Mouse (Mus musculus) urinary bladder, adult 2 months (tissue): ENCODE results near the gene Klhl9. TPM values are rescaled to one million over a fixed set of nuclear protein-coding genes. Genes with fewer than 3 reads are reported as not detected.
A peak's percentile ranks its signal among the peaks of the same experiment; 100 is the strongest.

ENCODE experiments used
- DNase-seq: peaks from one replicate; pipeline ENCODE4 v3.0.0; 2022; ENCODE audit warnings: low spot score
- polyA plus RNA-seq: library from polyadenylated mRNA; depleted of rRNA; stranded (reverse); fragments of >200 nt; gene quantifications from 2 replicates; pipeline ENCODE4 v1.2.3, GENCODE M21; 2012; rRNA removed

Klhl9 gene
- polyA plus RNA-seq, 1 experiment, result 40.0 TPM

DNA sequence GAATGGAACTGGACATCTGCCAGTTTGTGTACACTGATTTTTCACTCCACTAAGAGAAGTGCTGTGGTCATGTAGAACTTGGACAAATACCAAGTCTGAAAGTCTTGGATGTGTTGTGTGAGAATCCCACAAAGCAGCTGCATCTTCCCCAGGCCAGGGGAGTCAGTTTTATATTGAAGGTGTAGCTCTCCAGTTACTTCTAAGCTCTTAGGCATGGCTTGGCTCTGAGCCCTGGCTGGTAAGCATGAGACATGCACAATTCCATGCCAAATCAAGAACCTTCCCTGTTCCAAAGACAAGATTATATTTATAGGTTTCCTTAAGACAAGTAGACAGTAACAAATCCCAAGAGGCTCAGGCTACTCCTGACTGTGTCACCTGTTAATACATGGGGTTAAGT is 7.2 kb downstream of the Klhl9 start:
- DNase-seq, result no peak

DNA sequence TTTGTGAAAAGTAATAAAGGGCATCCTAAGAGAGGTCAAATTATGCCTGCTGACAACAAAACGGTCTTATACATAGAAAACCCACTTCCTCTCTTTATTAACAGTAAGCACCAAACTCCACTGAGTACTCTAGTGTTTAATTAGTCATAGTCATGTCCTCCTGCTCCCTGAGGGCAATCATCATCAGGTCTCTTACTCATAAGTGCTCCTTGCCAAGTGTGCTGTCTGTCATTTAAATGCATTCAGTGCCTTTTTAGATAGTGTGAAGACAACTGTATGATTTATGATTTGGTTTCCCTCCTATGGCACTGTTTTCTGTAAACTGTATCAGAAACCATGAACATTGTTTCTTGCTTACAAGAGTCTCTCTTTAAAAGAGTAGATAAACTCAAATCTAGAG is 8.0 kb downstream of the Klhl9 start:
- DNase-seq, result no peak

DNA sequence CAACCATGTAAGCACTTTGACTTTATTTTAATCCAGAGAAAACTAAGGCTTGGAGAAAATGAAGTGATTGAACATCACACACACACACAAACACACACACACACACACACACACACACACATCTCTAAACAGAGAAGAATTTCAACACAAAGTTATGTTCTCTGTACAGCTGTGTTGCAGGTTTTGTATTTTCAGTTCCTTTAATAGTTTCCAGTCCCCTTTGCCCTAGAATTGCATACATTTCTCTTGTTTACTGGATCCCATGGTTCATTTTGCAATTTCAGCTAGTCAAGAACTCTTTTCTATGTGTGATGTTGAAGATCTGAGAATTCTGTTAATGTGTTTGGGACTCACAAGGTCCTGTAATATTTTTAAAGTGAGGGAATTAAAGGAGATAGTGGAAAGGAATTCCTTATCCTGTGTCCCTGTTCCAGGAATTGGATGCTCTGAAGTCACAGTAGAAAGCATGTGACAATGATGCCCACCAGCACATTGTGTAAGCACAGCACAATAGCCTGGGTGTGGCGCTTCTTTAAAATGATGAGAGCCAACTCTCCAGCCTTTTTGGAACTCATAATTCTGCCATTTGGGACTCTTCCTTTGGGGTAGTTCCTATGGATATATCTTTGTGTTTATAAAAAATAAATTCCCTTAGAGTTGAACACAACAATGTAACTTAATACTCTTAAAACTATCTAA is 15.0 kb downstream of the Klhl9 start:
- no peak for DNase-seq

DNA sequence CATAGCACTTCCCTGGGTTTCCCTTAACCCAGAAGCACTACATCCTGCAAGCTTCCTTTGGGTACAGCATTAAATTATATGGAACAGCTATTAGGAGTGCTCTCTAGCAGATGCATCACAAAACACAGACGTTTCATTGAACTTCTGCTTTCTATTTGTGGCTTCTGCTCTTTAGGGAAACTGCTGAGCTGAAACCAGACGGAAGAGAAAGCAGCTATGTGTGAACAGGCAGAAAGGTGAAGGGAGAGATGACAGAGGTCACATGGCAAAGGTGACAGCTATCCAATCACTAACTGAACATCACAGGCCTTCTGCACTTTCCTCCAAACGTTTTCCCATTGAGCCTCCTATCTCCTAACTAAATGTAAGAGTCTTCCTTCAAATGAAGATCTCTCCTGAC is 16.3 kb downstream of the Klhl9 start:
- DNase-seq, result no peak

DNA sequence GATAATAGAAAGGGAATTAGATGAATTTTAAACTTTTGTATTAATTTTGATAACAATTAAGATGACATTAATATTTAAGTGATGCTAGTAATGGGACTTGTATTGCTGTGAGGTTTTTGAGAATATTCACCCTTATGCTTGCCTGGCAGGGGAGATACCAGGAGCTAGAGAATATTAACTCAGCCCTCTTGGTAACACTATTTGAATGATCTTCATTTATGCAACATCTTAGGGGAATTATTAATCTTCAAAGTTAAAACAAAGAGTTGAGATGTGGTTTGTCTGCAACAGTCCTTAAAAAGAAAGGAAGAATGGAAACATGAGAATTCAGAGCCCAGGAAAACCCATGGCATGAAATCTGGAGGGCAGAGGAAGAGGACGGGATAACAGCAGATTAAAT is 23.0 kb downstream of the Klhl9 start:
- DNase-seq, result no peak

DNA sequence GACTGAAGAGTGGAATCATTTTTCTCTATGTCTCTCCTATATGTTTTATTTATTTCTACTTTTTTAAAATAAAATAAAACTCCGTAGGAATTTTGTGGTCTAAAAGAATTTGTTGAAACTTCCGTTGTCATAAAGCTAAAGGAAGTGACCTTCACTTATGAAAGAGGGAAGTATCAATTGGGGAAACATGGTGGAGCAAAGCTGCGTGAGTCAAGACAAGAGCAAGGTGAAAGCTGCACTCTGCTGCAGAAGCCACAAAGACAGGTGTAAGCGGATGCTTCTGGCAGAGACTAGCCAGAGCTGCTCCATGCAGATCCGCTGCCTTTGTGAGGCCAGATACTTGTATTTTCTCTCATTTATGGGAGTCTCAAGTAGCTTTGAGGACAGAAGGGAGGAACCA is 23.5 kb downstream of the Klhl9 start:
- no peak for DNase-seq

DNA sequence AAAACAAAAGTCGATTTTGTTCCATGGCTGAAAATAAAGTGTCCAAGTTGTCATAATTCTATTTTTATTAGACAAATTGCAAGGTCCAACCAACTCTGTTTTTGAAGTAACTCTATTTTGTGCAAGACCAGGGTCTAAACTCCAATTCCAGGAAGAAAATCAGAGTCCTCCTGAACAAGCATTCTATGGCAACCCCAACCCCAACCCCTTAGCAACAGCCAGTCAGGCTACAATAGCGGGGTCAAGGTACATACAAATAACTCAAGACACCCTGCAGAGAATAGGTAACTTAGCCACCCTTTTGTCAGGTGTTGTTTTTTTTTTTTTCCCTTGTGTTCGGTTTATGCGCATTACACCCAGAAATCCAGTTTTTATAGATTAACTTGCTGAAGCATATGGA is 24.5 kb downstream of the Klhl9 start:
- DNase-seq, result no peak

DNA sequence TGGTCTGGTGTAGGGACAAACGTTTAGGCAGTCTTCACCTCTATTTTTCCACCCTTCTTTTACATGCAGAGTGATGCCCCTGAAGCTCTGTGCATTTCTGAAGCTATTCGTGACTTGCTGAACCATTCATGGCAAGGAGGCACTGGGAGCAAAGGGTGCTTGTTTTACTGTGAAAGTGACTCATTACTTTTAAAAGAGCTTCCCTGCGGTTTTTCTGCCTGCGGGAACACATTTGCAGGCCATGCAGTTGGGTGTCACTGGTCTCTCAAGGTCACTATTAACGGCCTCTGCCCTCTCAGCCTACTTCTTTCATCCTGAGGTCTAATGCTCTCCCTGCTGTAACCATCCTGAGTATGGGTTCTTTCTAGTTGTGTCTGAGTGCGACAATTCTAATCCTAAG is 25.2 kb downstream of the Klhl9 start:
- DNase-seq, result no peak

DNA sequence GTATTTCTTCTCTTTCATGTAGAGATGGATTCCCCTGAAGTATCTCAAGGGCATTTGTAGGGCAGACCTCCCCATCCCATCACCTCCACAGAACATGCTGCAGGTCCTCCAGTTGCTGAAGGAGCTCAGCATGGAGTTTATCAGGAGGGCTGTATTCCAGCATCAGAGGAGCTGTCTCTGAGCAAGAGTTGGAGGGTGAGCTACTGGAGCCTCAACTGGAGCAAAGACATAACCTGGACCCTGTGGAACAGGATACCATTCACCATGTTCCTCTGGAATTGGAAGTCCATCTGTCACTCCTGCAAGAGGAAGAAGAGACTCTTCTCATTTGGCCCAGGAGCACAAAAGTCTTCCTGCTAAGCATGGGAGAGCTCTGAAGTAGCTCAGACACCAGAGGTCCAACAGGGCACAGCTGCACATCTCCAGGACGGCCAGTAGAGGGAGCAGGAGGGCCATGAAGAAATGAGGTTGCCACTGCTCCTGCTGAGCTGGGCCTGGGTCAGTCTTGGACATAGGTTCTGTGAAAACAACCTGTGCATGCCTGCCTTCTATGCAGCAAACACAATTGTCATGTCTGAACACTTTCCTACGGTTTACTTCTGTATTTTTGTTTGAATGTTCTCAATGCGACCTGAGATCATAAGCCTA is 25.9 kb downstream of the Klhl9 start:
- peak; percentile 48 for DNase-seq

DNA sequence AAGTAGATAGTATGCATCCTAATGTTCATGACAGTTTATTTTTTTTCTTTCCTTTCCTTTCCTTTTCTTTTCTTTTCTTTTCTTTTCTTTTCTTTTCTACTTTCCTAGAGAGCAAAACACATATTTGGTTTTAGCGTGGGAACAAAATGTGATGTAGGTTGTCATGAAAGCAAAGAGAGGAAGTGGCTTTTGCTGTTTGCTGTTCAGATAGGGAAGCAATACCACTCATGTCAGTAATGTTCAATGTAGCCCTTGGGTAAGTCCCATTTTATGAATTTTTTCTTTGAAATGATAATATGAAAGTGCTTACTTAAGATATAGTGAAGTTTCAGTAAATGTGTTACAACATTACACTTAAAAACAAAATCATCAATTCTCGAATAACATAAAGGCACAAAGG is 28.9 kb downstream of the Klhl9 start:
- DNase-seq, result no peak

DNA sequence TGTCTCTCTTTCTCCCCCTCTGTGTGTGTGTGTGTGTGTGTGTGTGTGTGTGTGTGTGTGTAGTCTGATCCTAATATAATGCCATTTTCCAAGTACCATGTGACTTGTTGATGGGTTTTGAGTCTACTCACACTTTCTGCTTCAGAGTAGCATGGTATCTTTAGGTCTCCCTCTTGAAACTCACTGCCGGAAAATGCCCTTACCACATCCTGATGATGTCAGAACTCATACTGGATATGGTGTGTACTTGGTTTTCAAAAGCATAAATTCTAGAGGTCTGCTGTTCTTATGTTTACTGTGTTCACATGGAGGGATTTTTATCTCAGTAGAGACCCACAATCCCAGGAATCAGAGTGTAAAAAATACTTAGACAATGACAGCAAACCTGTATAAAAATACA is 29.7 kb downstream of the Klhl9 start:
- no peak for DNase-seq

DNA sequence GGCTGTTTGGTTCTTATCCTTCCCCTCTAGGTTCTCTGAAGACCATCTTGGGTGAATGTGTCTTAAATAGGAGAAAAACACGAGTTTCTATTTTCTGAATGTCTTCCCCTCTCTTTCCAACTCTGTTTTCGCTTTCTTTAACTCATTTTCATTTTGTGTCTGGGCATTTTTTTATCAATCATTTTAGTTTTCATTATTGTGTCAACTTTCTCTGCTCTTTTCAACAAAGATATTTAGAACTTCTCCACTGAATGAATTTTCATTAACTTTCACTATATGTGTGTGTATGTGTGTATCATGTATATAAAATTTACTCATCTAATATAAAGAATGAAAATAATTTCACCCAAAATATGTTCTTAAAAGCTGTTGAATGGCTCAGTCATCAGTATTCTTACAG is 31.0 kb downstream of the Klhl9 start, which contains the start of gene Ifnab:
Gene Ifnab, minus strand, starts transcription at position 101 of the 400 bp plus-strand sequence.
- DNase-seq, result no peak

DNA sequence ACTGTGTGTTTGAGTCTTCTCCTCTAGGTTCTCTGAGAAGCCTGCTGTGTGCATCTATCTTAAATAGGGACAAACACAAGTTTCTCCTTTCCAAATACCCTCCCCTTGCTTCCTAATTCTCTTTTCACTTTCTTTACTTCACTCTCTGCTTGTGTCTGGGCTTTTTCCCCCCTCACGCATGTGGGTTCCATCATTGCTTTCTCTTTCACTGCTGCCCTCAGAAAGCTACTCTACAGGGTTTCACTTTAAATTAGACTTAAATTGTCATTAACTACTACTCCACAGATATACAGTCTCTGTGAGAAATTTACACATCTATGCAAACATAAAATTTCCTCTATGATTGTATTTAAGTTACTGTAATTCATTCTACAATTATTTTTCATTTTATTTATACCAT is 38.5 kb downstream of the Klhl9 start, which contains the start of gene Ifna2:
Gene Ifna2, minus strand, starts transcription at position 101 of the 400 bp plus-strand sequence.
- no peak for DNase-seq

DNA sequence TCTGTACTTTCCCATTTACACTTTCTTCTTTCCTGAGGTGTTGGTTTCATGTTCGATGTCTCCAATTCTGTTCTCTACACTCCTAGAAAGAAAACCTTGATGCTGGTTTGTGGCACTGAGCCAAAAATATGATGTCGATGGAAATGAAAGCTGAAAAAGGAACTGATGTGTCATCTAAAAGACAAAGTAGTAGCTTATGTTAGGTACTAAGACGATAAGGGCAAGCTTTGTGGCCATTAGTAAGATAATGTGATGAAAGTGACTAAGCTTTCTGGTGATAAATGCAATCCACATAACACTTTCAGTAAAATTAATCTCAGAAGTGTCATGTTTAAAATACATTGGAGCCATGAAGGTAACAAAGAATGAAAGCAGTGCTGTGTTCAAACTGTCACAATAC is 40.9 kb downstream of the Klhl9 start:
- DNase-seq, result no peak

DNA sequence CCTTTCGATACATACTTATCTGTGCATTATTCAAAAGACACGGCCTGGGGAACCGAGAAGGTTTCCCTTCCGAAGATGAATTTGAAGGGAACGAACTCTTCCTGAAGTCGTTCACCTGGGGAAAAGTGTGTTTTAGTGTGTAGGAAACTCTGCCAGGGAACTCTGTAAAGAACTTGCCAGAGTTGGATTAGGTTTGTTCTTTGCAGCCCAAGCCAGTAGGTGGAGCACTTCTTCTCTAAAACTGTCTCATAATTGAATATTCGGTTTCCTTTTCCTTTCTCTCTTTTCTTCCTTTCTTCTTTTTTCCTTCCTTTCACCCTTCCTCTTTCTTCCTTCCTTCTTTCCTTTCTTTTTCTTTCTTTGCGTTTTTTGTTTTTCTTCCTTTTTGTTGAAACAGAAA is 41.9 kb downstream of the Klhl9 start:
- DNase-seq, result no peak

DNA sequence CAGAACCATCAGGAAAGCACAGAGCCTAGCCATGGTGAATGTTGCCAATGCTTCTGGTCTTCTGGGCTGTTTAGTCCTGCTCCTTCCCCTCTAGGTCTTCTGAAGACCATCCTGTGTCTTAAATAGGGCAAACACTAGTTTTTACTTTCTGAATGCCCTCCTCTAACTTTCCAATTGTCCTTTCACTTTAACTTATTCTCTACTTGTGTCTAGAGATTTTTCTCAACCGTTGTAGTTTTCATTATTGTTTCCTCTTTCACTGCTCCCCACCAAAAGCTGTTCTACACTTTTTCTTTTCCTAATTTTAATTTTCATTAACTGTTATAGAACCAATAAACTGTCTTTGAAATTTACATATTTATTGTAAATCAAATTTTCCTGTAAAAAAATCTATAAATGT is 45.4 kb downstream of the Klhl9 start, which contains the start of gene Ifna16:
Gene Ifna16, minus strand, starts transcription at position 101 of the 400 bp plus-strand sequence.
- no peak for DNase-seq

Other genes starting within 250 kb of the Klhl9 start
- gene Ifnb1, start 199.7 kb downstream of the Klhl9 start, polyA plus RNA-seq, result not detected in 2 replicates
- gene Ifna15, start 164.2 kb downstream of the Klhl9 start, polyA plus RNA-seq, result not detected in 2 replicates
- gene Ifna14, start 150.7 kb downstream of the Klhl9 start, polyA plus RNA-seq, result not detected in 2 replicates
- gene Ifna9, start 130.1 kb downstream of the Klhl9 start, polyA plus RNA-seq, result not detected in 2 replicates
- gene Ifna12, start 119.1 kb downstream of the Klhl9 start, polyA plus RNA-seq, result not detected in 2 replicates
- not detected in 2 replicates for gene C87499, start 88.1 kb downstream of the Klhl9 start, polyA plus RNA-seq
- gene Ifna13, start 78.0 kb downstream of the Klhl9 start, polyA plus RNA-seq, result not detected in 2 replicates
- not detected in 2 replicates for gene Ifna16, start 45.5 kb downstream of the Klhl9 start, polyA plus RNA-seq
- gene Ifna2, start 38.6 kb downstream of the Klhl9 start, polyA plus RNA-seq, result not detected in 2 replicates
- gene Ifnab, start 31.1 kb downstream of the Klhl9 start, polyA plus RNA-seq, result not detected in 2 replicates
- 0.25 and 0.66 TPM in 2 replicates for gene Gm26566, start 660 bp downstream of the Klhl9 start, polyA plus RNA-seq
- not detected in 2 replicates for gene Gm13271, start 32.4 kb upstream of the Klhl9 start, polyA plus RNA-seq
- gene Gm13283, start 37.7 kb upstream of the Klhl9 start, polyA plus RNA-seq, result 0.04 and 0.10 TPM in 2 replicates
- 0.07 TPM in 1 of 2 replicates, not detected in the other for gene Gm13290, start 51.4 kb upstream of the Klhl9 start, polyA plus RNA-seq
- not detected in 2 replicates for gene Gm13289, start 54.5 kb upstream of the Klhl9 start, polyA plus RNA-seq
- not detected in 2 replicates for gene Gm13272, start 57.4 kb upstream of the Klhl9 start, polyA plus RNA-seq
- gene Ifnz, start 59.7 kb upstream of the Klhl9 start, polyA plus RNA-seq, result 0.12 TPM in 1 of 2 replicates, not detected in the other
- not detected in 2 replicates for gene Gm13276, start 63.2 kb upstream of the Klhl9 start, polyA plus RNA-seq
- gene Gm13277, start 66.2 kb upstream of the Klhl9 start, polyA plus RNA-seq, result not detected in 2 replicates
- gene Gm13278, start 69.1 kb upstream of the Klhl9 start, polyA plus RNA-seq, result not detected in 2 replicates
- not detected in 2 replicates for gene Gm13275, start 72.0 kb upstream of the Klhl9 start, polyA plus RNA-seq
- gene Gm13279, start 74.9 kb upstream of the Klhl9 start, polyA plus RNA-seq, result not detected in 2 replicates
- 0.07 TPM in 1 of 2 replicates, not detected in the other for gene Gm13285, start 77.2 kb upstream of the Klhl9 start, polyA plus RNA-seq
- 0.15 TPM in 1 of 2 replicates, not detected in the other for gene Gm13287, start 80.8 kb upstream of the Klhl9 start, polyA plus RNA-seq
- 0.01 TPM in 1 of 2 replicates, not detected in the other for gene Gm13288, start 83.1 kb upstream of the Klhl9 start, polyA plus RNA-seq
- gene Ifna7, start 93.8 kb upstream of the Klhl9 start, polyA plus RNA-seq, result not detected in 2 replicates
- gene Ifna11, start 97.5 kb upstream of the Klhl9 start, polyA plus RNA-seq, result not detected in 2 replicates
- not detected in 2 replicates for gene Ifna6, start 105.0 kb upstream of the Klhl9 start, polyA plus RNA-seq
- not detected in 2 replicates for gene Ifna5, start 113.1 kb upstream of the Klhl9 start, polyA plus RNA-seq
- not detected in 2 replicates for gene Ifna4, start 119.4 kb upstream of the Klhl9 start, polyA plus RNA-seq
- gene Ifna1, start 127.6 kb upstream of the Klhl9 start, polyA plus RNA-seq, result not detected in 2 replicates
- 0.48 and 0.80 TPM in 2 replicates for gene Ifne, start 157.7 kb upstream of the Klhl9 start, polyA plus RNA-seq